Mouse (Mus musculus) layer of hippocampus, adult 9-11 months (tissue): ENCODE results near the gene Aldh9a1.
"Not testable (repeated sequence)": the region's sequence is repeated elsewhere in the genome, so short reads cannot be mapped to it uniquely, and the experiment has no call there.

Experiments used
- DNase-seq: peaks from one replicate; pipeline ENCODE4 v3.0.0; 2022

Aldh9a1 gene

GRCm38 (mm10) chr1:167349815-167350596, at the start of gene Aldh9a1:
TSS of gene Aldh9a1 (plus strand) at chr1:167349991.
- peak; percentile 90 for DNase-seq

- no peak for DNase-seq
Observed at GRCm38 (mm10) chr1:167300122-167300521, 49.7 kb upstream of the Aldh9a1 start.

- DNase-seq = no peak
Observed at GRCm38 (mm10) chr1:167305501-167306137, 44.2 kb upstream of the Aldh9a1 start.

GRCm38 (mm10) chr1:167306451-167307240, 43.1 kb upstream of the Aldh9a1 start:
- DNase-seq = peak; percentile 38

- DNase-seq = no peak
Observed at GRCm38 (mm10) chr1:167307674-167308073, 42.1 kb upstream of the Aldh9a1 start.

GRCm38 (mm10) chr1:167308261-167309054, 41.3 kb upstream of the Aldh9a1 start, which contains the start of gene Tmco1:
TSS of gene Tmco1 (plus strand) at chr1:167308378.
- peak; percentile 97 for DNase-seq

GRCm38 (mm10) chr1:167312367-167312766, 37.4 kb upstream of the Aldh9a1 start:
- DNase-seq = no peak

- DNase-seq = no peak
Observed at GRCm38 (mm10) chr1:167313220-167313619, 36.6 kb upstream of the Aldh9a1 start.

GRCm38 (mm10) chr1:167321691-167322090, 28.1 kb upstream of the Aldh9a1 start:
- DNase-seq = no peak

- peak; percentile 56 for DNase-seq
Observed at GRCm38 (mm10) chr1:167328776-167329175, 21.0 kb upstream of the Aldh9a1 start.

GRCm38 (mm10) chr1:167331106-167331505, 18.7 kb upstream of the Aldh9a1 start:
- no peak for DNase-seq

GRCm38 (mm10) chr1:167336398-167336797, 13.4 kb upstream of the Aldh9a1 start:
- no peak for DNase-seq

- peak; percentile 89 for DNase-seq
Observed at GRCm38 (mm10) chr1:167337463-167338095, 12.2 kb upstream of the Aldh9a1 start.

- DNase-seq = peak; percentile 47
Observed at GRCm38 (mm10) chr1:167339177-167339781, 10.5 kb upstream of the Aldh9a1 start.

- DNase-seq = no peak
Observed at GRCm38 (mm10) chr1:167340111-167340787, 9.5 kb upstream of the Aldh9a1 start.

GRCm38 (mm10) chr1:167340910-167341528, 8.8 kb upstream of the Aldh9a1 start:
- no peak for DNase-seq

- no peak for DNase-seq
Observed at GRCm38 (mm10) chr1:167342831-167343230, 7.0 kb upstream of the Aldh9a1 start.

- not testable (repeated sequence) for DNase-seq
Observed at GRCm38 (mm10) chr1:167345994-167346520, 3.7 kb upstream of the Aldh9a1 start.

- not testable (repeated sequence) for DNase-seq
Observed at GRCm38 (mm10) chr1:167349206-167349605, 585 bp upstream of the Aldh9a1 start.
